Mouse (Mus musculus): ENCODE measurements around the gene Gatb. TPM values are rescaled to one million over a fixed set of nuclear protein-coding genes. Genes with fewer than 3 reads are reported as not detected.
"Not testable (repeated sequence)": the region's sequence is repeated elsewhere in the genome, so short reads cannot be mapped to it uniquely, and the experiment has no call there.

The Gatb gene
- 7.9 and 8.8 TPM in 2 replicates for polyA plus RNA-seq (2012; rRNA removed)

GRCm38 (mm10) chr3:85573864-85574830, at the start of gene Gatb:
TSS of gene Gatb (plus strand) at chr3:85574119.
- DNase-seq (ENCODE audit: low spot score): peak; percentile 96

GRCm38 (mm10) chr3:85530601-85531161, 43.2 kb upstream of the Gatb start:
- no peak for DNase-seq (ENCODE audit: low spot score)

- no peak for DNase-seq (ENCODE audit: low spot score)
Observed at GRCm38 (mm10) chr3:85532376-85532775, 41.5 kb upstream of the Gatb start.

- no peak for DNase-seq (ENCODE audit: low spot score)
Observed at GRCm38 (mm10) chr3:85535042-85535441, 38.9 kb upstream of the Gatb start.

GRCm38 (mm10) chr3:85535621-85536520, 38.0 kb upstream of the Gatb start:
- no peak for DNase-seq (ENCODE audit: low spot score)

- DNase-seq (ENCODE audit: low spot score): no peak
Observed at GRCm38 (mm10) chr3:85542765-85543164, 31.2 kb upstream of the Gatb start.

GRCm38 (mm10) chr3:85543652-85544051, 30.3 kb upstream of the Gatb start:
- DNase-seq (ENCODE audit: low spot score): no peak

GRCm38 (mm10) chr3:85550312-85550711, 23.6 kb upstream of the Gatb start:
- DNase-seq (ENCODE audit: low spot score): no peak

- DNase-seq (ENCODE audit: low spot score): no peak
Observed at GRCm38 (mm10) chr3:85551352-85551751, 22.6 kb upstream of the Gatb start.

- DNase-seq (ENCODE audit: low spot score): no peak
Observed at GRCm38 (mm10) chr3:85553731-85554277, 20.1 kb upstream of the Gatb start.

GRCm38 (mm10) chr3:85564603-85565002, 9.3 kb upstream of the Gatb start:
- no peak for DNase-seq (ENCODE audit: low spot score)

- no peak for DNase-seq (ENCODE audit: low spot score)
Observed at GRCm38 (mm10) chr3:85571276-85571675, 2.6 kb upstream of the Gatb start.

- not testable (repeated sequence) for DNase-seq (ENCODE audit: low spot score)
Observed at GRCm38 (mm10) chr3:85572502-85572901, 1.4 kb upstream of the Gatb start.

GRCm38 (mm10) chr3:85573216-85573863, 579 bp upstream of the Gatb start:
- no peak for DNase-seq (ENCODE audit: low spot score)

GRCm38 (mm10) chr3:85582726-85583125, 8.8 kb downstream of the Gatb start:
- DNase-seq (ENCODE audit: low spot score): no peak

- no peak for DNase-seq (ENCODE audit: low spot score)
Observed at GRCm38 (mm10) chr3:85583194-85583593, 9.3 kb downstream of the Gatb start.

- no peak for DNase-seq (ENCODE audit: low spot score)
Observed at GRCm38 (mm10) chr3:85584966-85585365, 11.0 kb downstream of the Gatb start.

- DNase-seq (ENCODE audit: low spot score): no peak
Observed at GRCm38 (mm10) chr3:85588701-85589100, 14.8 kb downstream of the Gatb start.

- DNase-seq (ENCODE audit: low spot score): no peak
Observed at GRCm38 (mm10) chr3:85590090-85590754, 16.3 kb downstream of the Gatb start.

GRCm38 (mm10) chr3:85592067-85592466, 18.1 kb downstream of the Gatb start:
- DNase-seq (ENCODE audit: low spot score): no peak

Measured in urinary bladder, adult 2 months (tissue).